Comparison of ENCODE assay signal across 30 mouse cellular contexts in the genomic region with DNA sequence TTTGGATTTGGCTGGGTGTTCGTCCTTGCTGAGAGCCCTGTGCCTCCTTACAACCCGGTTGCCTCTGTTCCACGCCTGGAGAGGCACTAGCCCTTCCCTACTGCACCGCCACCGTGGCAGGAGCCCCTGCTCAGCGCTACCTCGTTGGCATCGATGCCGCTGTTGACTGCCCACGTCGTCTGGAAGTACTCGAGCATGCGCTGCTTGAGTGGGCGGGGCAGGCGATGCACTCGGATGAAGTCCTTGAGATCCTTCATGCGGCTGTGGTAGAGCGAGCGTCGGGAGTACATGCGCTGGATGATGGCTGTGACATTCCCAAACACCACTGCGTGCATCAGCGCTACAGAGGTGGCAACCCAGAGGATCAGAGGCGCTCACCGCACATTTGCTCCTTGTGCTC. TPM values are rescaled to one million over a fixed set of nuclear protein-coding genes. Genes with fewer than 3 reads are reported as not detected.
DNase-seq lines count a peak whose midpoint lies in the region; TF ChIP-seq lines count a peak whose summit lies in the region.
"Had no signal": no experiment of that assay in that cellular context is flagged by ENCODE, and none has a peak within 500 bp of the region (broad histone marks: within the 10 kb centered on the region; RNA-seq: fewer than 3 reads in every experiment).

No protein-coding gene starts in this region.

- no peak for TF ChIP-seq POLR2A in olfactory bulb, adult 2 months (IDR thresholded peaks at IDR 0.05; ENCODE audit: insufficient read depth, low read depth, low read length)

- no peak for TF ChIP-seq CTCF in olfactory bulb, adult 2 months (IDR thresholded peaks at IDR 0.05; ENCODE audit: insufficient read depth, low read depth, low read length)

- H3K36me3 ChIP-seq in ES-E14 (ENCODE audit: control insufficient read depth, insufficient read depth, low read length, poor library complexity, severe bottlenecking), result no peaks in the 10 kb centered on the region
- H3K36me3 ChIP-seq: embryonic facial prominence, embryonic 12.5 days; heart, embryonic 12.5 days; stomach, embryonic 15.5 days had no signal

- DNase-seq in adrenal gland, postnatal 25 days, result peak; percentile 46
- no peak for DNase-seq in adrenal gland, postnatal 4 days (ENCODE audit: low spot score in 2 of 2)
- DNase-seq in left cerebral cortex, postnatal 14 days (ENCODE audit: low spot score in 2 of 2), result peak; percentile 37 to 75
- no peak for DNase-seq in left cerebral cortex, adult 11 months (ENCODE audit: low spot score)
- DNase-seq in ES-E14 (ENCODE audit: low read depth, low spot score), result no peak
- DNase-seq in heart, adult 18-20 months, result no peak
- DNase-seq in adipocyte (ENCODE audit: low spot score), result no peak
- DNase-seq: cerebellum, adult 9-10 months; heart, postnatal 14 days; kidney, postnatal 36 days; liver; lung, postnatal 10 days; thymus, adult 18-20 months; thymus, postnatal 4 days had no signal

- no peaks in the 10 kb centered on the region for H3K9me3 ChIP-seq in ES-E14 (ENCODE audit: control insufficient read depth, insufficient read depth, low read depth, low read length)
- H3K9me3 ChIP-seq: embryonic facial prominence, embryonic 12.5 days; forebrain, embryonic 13.5 days; heart, embryonic 12.5 days; hindbrain, embryonic 12.5 days; neural tube, embryonic 15.5 days; stomach, embryonic 15.5 days had no signal

- peak overlapping the region; percentile 46 to 49; a peak in 2 of 4 replicates for H3K4me3 ChIP-seq in ES-E14 (ENCODE audit: insufficient read depth in 1 of 2, low read depth in 1 of 2, low read length in 2 of 2, poor library complexity in 1 of 2, severe bottlenecking in 1 of 2)
- no peak overlapping the region for H3K4me3 ChIP-seq in olfactory bulb, adult 2 months (ENCODE audit: insufficient read depth, low read depth, low read length)
- H3K4me3 ChIP-seq: embryonic facial prominence, embryonic 12.5 days; erythroblast, embryonic 14.5 days; forebrain, embryonic 13.5 days; heart, embryonic 12.5 days; hindbrain, embryonic 12.5 days; neural tube, embryonic 15.5 days; stomach, embryonic 15.5 days had no signal

- H3K27ac ChIP-seq in ES-E14 (ENCODE audit: insufficient read depth, low read depth, low read length, poor library complexity, severe bottlenecking), result no peak overlapping the region
- peak overlapping the region; percentile 37 for H3K27ac ChIP-seq in olfactory bulb, adult 2 months (ENCODE audit: insufficient read depth, low read depth, low read length)
- H3K27ac ChIP-seq: embryonic facial prominence, embryonic 12.5 days; forebrain, embryonic 13.5 days; hindbrain, embryonic 12.5 days; neural tube, embryonic 15.5 days; stomach, embryonic 15.5 days had no signal

- H3K9ac ChIP-seq in ES-E14 (ENCODE audit: insufficient read depth, low read depth, low read length, poor library complexity, severe bottlenecking), result peak overlapping the region; percentile 2; the same call in 1 of the 2 replicates
- H3K9ac ChIP-seq: embryonic facial prominence, embryonic 12.5 days; forebrain, embryonic 13.5 days; heart, embryonic 12.5 days; hindbrain, embryonic 12.5 days; neural tube, embryonic 15.5 days; stomach, embryonic 15.5 days had no signal

- 38% methylated on average over 25 of the region's 25 CpGs for WGBS in olfactory bulb, adult 2 months

- peaks cover 4 to 9% of the 10 kb centered on the region in 2 experiments; a peak in 2 of 4 replicates for H3K4me1 ChIP-seq in ES-E14 (ENCODE audit: control insufficient read depth in 2 of 2, insufficient read depth in 2 of 2, low read length in 2 of 2, poor library complexity in 1 of 2)
- peaks cover 40% of the 10 kb centered on the region for H3K4me1 ChIP-seq in olfactory bulb, adult 2 months (ENCODE audit: control insufficient read depth, insufficient read depth, low read length)
- H3K4me1 ChIP-seq: embryonic facial prominence, embryonic 12.5 days; forebrain, embryonic 13.5 days; heart, embryonic 12.5 days; hindbrain, embryonic 12.5 days; stomach, embryonic 15.5 days had no signal

- in situ Hi-C loops in ES-E14 (cut with MboI; ENCODE audit: low sequenced_read_pairs in 2 of 2, unreplicated experiment in 2 of 2), result no loop called here

- intact Hi-C loops in left cerebral cortex, postnatal 14 days (cut with DNase I), result no loop called here

TF ChIP-seq in ES-E14, 5 proteins besides CTCF, POLR2A, EP300 and RAD21:
- TF ChIP-seq ZNF384 (IDR thresholded peaks at IDR 0.05; ENCODE audit: low read depth, low read length), result no peak
- no peak for TF ChIP-seq MAFK (IDR thresholded peaks at IDR 0.05; ENCODE audit: insufficient read depth, low read depth, low read length)
- TF ChIP-seq HCFC1 (IDR thresholded peaks at IDR 0.05; ENCODE audit: borderline replicate concordance, insufficient read depth, low read length), result no peak
- no peak for TF ChIP-seq CHD2 (IDR thresholded peaks at IDR 0.05; ENCODE audit: low read depth, low read length)
- no peak for TF ChIP-seq ZC3H11A (IDR thresholded peaks at IDR 0.05; ENCODE audit: borderline replicate concordance, low read depth, low read length)

RNA-seq across cellular contexts. Expression of a gene that starts 10.3 kb away (rescaled TPM):
- total RNA-seq in adrenal gland, postnatal 25 days (2021), result 0.21 TPM in 1 of 2 replicates, not detected in the other
- under 1 TPM; 0.39 to 0.40 TPM for total RNA-seq in adrenal gland, postnatal 4 days (2021)
- total RNA-seq in left cerebral cortex, postnatal 14 days (2021), result 10 to 100 TPM; 10.1 to 13.7 TPM
- total RNA-seq in ES-E14 (2012; rRNA removed), result 0.45 and 0.48 TPM in 2 replicates
- not detected in 2 replicates for polyA plus RNA-seq in olfactory bulb, adult 2 months (2012; ENCODE audit: insufficient read depth, insufficient read length, low replicate concordance, missing spikeins)
- total RNA-seq in heart, adult 18-20 months (2021), result not detected
- total RNA-seq: common myeloid progenitor, adult 5-6 weeks; heart, postnatal 14 days; megakaryocyte-erythroid progenitor cell, adult 5-6 weeks had no signal
- polyA plus RNA-seq: CD4-positive, CD25-positive, alpha-beta regulatory T cell, adult 4 months; erythroblast, embryonic 14.5 days; heart, embryonic 12.5 days; kidney, embryonic 14.5 days; liver, embryonic 16.5 days had no signal

RNA-seq across cellular contexts. Expression of a gene that starts 11.5 kb away (rescaled TPM):
- 160 and 171 TPM in 2 replicates for total RNA-seq in adrenal gland, postnatal 25 days (2021)
- total RNA-seq in adrenal gland, postnatal 4 days (2021), result 100 to 1,000 TPM; 171 to 182 TPM
- 100 to 1,000 TPM; 159 to 161 TPM for total RNA-seq in left cerebral cortex, postnatal 14 days (2021)
- 83.8 and 124 TPM in 2 replicates for total RNA-seq in ES-E14 (2012; rRNA removed)
- polyA plus RNA-seq in olfactory bulb, adult 2 months (2012; ENCODE audit: insufficient read depth, insufficient read length, low replicate concordance, missing spikeins), result not detected in 2 replicates
- 10 to 100 TPM; 53.9 to 59.8 TPM for total RNA-seq in heart, adult 18-20 months (2021)

RNA-seq across cellular contexts. Expression of a gene that starts 13.3 kb away (rescaled TPM):
- total RNA-seq in adrenal gland, postnatal 25 days (2021), result not detected in 2 replicates
- not detected for total RNA-seq in adrenal gland, postnatal 4 days (2021)
- total RNA-seq in left cerebral cortex, postnatal 14 days (2021), result not detected
- not detected in 2 replicates for total RNA-seq in ES-E14 (2012; rRNA removed)
- polyA plus RNA-seq in olfactory bulb, adult 2 months (2012; ENCODE audit: insufficient read depth, insufficient read length, low replicate concordance, missing spikeins), result not detected in 2 replicates
- not detected for total RNA-seq in heart, adult 18-20 months (2021)
- total RNA-seq: common myeloid progenitor, adult 5-6 weeks; heart, postnatal 14 days; megakaryocyte-erythroid progenitor cell, adult 5-6 weeks had no signal
- polyA plus RNA-seq: CD4-positive, CD25-positive, alpha-beta regulatory T cell, adult 4 months; embryonic facial prominence, embryonic 12.5 days; erythroblast, embryonic 14.5 days; forebrain, embryonic 13.5 days; gonadal fat pad, adult 2 months; heart, embryonic 12.5 days; hindbrain, embryonic 12.5 days; kidney, embryonic 14.5 days; liver, embryonic 16.5 days; stomach, embryonic 15.5 days had no signal

RNA-seq across cellular contexts. Expression of a gene that starts 21.3 kb away (rescaled TPM):
- total RNA-seq in adrenal gland, postnatal 25 days (2021), result 21.0 and 32.1 TPM in 2 replicates
- total RNA-seq in adrenal gland, postnatal 4 days (2021), result 10 to 100 TPM; 15.4 to 15.5 TPM
- 1 to 10 TPM; 5.3 to 6.5 TPM for total RNA-seq in left cerebral cortex, postnatal 14 days (2021)
- total RNA-seq in ES-E14 (2012; rRNA removed), result 16.5 and 26.4 TPM in 2 replicates
- polyA plus RNA-seq in olfactory bulb, adult 2 months (2012; ENCODE audit: insufficient read depth, insufficient read length, low replicate concordance, missing spikeins), result not detected in 2 replicates
- 10 to 100 TPM in 1 of 2 experiments, 1 to 10 TPM in 1; 9.8 to 13.4 TPM for total RNA-seq in heart, adult 18-20 months (2021)

RNA-seq across cellular contexts. Expression of a gene that starts 35.8 kb away (rescaled TPM):
- total RNA-seq in adrenal gland, postnatal 25 days (2021), result not detected in 2 replicates
- 1 to 10 TPM in 1 of 2 experiments, under 1 TPM in 1; 0.51 to 1.0 TPM for total RNA-seq in adrenal gland, postnatal 4 days (2021)
- not detected for total RNA-seq in left cerebral cortex, postnatal 14 days (2021)
- 0.49 and 1.6 TPM in 2 replicates for total RNA-seq in ES-E14 (2012; rRNA removed)
- not detected in 2 replicates for polyA plus RNA-seq in olfactory bulb, adult 2 months (2012; ENCODE audit: insufficient read depth, insufficient read length, low replicate concordance, missing spikeins)
- not detected for total RNA-seq in heart, adult 18-20 months (2021)
- total RNA-seq: common myeloid progenitor, adult 5-6 weeks; heart, postnatal 14 days; left cerebral cortex, postnatal 10 days; megakaryocyte-erythroid progenitor cell, adult 5-6 weeks had no signal
- polyA plus RNA-seq: embryonic facial prominence, embryonic 12.5 days; erythroblast, embryonic 14.5 days; forebrain, embryonic 13.5 days; heart, embryonic 12.5 days; midbrain, embryonic 16.5 days; neural tube, embryonic 15.5 days; stomach, embryonic 15.5 days had no signal

Comparison
In these comparisons a context has a peak if more than half of its experiments do, and no peak if none do; other contexts are left out.
1. DNase-seq: peak in adrenal gland, postnatal 25 days (single experiment) and left cerebral cortex, postnatal 14 days (2 of 2); none in adrenal gland, postnatal 4 days (0 of 2), left cerebral cortex, adult 11 months (single experiment), ES-E14 (single experiment), heart, adult 18-20 months (0 of 2) and adipocyte (single experiment).